Mouse (Mus musculus) skeletal muscle tissue, adult 2 months (tissue): ENCODE measurements around the gene Cuedc2.

ENCODE experiments used
- DNase-seq: peaks from one replicate; pipeline ENCODE4 v3.0.0-alpha.2; 2012; ENCODE audit warnings: low read depth, low spot score

Cuedc2 gene

DNA sequence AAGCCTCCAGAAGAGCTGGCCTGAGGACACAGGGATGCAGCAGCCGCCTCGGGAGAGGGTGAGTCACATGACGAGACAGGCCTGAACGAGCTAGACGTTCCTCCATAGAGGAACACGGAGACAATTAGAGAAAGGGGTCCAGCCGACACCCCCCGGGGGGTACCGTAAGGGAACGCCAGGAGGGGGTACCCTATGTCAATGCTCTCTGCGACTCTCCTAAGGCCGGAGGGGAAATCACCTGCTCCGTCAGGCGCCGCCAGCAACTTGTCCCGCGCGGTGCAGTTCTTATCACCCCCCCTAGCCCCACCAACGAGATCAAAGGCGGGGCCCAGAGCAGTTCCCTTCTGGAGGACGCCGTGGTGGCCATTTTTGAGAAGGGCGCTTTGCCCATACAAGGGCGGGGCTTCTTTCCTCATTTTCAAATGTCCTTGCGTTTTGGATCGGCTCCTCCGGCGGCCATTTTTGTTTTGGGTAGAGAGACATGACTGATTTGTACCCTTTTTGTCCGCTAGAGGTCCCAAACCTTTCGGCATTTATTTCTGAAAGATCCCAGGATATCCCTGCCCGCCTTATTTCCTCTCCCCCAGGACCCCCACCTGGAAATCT lies at the start of gene Cuedc2:
TSS of gene Cuedc2 (minus strand) at position 372 of the 606 bp plus-strand sequence.
- peak; percentile 94 for DNase-seq

DNA sequence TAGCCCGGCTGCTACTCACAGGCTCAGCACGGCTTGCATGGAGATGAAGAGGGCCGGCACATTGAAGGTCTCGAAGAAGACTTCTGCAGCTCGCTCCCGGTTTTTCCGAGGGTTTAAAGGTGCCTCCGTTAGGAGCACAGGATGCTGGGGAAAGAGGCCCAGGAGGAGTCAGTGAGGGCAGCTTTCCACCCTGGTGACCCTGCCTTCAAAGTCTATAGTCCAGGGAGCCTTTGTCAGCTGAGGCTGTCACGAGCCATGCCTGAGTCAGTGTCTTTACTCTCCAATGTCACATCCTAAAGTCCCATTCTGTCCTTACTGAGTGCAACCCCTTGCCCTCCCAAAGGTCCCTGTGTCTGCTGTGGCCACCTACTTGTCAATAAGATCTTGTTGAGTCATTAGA lies 43.8 kb upstream of the Cuedc2 start:
- DNase-seq, result no peak

DNA sequence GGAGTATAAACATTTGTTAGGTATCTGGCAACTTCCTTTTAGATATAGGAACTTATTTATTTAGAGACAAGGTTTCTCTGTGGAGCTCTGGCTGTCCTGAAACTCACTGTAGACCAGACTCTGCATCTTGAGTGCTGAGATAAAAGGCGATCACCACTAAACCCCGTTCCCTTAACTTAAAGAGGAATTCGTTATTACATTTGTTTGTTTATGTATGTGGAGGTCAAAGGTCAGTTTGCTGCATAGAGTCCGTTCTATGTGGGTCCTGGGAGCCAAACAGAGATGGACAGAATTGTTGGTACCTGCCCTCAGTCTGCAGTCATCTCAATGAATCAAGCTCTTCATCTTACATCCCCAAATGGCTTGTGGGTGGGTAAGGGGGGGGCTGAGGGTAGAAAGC lies 37.4 kb upstream of the Cuedc2 start:
- no peak for DNase-seq

DNA sequence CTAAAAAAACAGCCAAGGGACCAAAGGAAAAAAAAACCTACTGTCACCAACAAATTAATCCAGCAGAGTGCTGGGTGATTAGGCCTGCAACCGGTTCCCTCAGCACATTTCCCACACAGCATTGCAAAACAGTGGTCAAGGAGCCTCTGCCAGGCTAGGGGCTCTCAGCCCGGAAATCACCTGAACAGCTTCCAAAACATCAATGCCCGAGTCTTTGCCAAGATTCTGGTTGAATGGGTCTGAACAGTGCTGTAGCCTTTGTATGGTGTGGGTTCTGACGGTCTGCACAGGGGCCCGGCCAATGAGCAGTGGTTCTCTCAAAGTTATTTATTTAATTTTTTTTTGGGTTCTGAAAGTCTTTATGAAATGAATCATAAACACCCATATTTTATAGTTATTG lies 37.0 kb upstream of the Cuedc2 start:
- DNase-seq, result no peak

DNA sequence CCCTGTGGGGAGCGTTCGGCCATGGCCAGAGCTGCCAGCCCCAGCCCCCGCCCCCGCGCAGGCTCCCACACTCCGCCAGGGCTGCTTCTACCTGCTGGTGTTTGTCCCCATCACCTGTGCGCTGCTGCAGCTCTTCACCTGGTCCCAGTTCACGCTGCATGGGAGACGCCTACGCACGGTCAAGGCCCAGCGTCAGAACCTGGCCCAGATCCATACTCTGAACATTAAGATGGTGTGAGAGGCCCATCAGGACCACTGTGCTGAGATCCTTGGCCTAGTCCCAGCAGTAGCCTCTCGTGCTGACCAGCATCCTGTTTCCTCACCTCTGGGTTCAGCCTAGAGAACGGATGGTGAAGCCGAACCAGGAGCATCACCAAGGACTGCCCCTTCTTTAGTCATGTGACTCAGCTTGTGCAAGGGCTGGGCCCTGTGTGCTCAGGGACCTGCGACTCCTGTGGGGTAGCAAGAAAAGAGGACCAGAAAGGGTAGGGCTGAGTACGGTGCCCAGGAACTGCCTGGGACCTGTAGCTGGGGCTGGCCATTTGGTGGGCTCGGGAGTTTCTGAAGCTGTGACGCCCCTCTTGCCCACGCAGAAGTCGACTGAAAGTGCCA lies 36.1 kb upstream of the Cuedc2 start:
- DNase-seq, result no peak

DNA sequence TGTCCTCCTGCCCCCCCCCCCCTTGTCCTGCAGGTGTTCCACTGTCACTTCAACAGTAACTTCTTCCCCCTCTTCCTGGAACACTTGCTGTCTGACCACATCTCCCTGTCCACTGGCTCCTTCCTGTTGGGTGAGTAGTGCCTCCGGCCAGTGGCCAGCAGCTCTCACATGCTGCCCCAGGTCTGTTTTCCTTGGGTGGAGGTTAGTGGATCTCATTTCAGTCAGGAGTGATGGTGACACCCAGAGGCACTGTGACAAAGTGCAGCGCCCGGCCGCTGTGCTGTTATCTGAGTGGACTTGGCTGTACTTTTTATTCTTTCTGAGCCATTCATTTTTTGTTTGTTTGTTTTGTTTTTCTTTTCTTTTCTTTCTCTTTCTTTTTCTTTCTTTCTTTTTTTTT lies 30.7 kb upstream of the Cuedc2 start:
- peak; percentile 73 for DNase-seq

DNA sequence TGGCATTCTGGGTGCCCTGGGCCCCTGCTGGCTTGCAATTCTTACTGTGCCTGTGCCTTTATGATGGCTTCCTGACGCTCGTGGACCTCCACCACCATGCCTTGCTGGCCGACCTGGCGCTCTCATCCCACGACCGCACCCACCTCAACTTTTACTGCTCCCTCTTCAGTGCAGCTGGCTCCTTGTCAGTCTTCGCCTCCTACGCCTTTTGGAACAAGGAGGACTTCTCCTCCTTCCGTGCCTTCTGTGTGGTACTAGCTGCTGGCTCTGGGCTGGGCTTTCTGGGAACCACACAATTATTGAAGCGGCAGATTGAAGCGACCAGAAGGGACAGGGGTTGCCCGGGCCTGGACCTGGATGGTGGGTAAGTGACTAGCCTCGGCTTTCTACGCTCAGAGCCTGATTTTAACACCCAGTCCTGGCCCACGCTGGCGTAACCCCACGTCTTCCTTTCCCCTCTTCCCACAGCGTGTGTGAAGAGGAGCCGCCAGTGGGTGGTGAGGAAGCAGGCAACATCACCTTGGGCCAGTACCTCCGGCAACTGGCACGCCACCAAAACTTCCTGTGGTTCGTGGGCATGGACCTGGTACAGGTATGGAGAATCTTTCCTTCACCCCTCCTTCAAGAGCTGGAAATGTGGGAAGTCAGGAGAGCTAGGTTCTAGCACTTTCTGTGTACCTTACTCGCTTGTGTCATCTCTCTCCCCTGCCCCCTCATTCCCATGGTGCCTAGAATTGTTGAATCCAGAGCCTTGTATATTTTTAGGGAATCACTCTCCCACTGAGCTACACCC lies 29.5 kb upstream of the Cuedc2 start:
- no peak for DNase-seq

DNA sequence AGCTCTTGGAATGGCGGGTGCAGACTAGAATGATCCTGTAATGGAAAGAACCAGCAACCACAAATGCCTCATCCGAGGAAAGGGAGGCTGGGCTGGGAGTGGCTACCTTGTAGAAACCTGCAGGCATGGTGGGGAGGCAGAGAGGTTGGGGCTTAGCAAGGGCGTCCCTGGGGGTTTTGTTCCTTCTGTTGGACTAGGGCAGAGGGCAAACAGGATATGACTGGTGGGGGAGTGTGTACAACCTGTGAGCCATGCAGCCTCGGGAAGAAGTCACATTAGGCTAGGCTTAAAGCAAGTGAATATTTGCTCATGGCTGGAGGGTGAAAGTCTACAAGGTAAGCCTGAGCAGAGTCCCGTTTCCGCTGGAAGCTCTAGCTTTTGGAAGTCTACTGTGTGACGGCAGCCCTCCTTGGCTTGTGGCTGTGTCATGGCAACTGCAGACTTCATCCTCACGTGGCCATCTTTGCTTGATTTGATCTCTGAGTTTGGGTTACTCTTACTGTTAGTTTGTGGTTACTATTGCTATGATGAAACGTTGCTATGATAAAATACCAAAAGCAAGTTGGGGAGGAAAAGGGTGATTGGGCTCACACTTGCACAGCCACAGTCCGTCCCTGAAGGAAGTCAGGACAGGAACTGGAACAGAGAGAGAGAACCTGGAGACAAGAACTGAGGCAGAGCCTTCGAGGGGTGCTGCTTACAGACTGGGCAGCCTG lies 24.9 kb upstream of the Cuedc2 start:
- DNase-seq, result no peak

DNA sequence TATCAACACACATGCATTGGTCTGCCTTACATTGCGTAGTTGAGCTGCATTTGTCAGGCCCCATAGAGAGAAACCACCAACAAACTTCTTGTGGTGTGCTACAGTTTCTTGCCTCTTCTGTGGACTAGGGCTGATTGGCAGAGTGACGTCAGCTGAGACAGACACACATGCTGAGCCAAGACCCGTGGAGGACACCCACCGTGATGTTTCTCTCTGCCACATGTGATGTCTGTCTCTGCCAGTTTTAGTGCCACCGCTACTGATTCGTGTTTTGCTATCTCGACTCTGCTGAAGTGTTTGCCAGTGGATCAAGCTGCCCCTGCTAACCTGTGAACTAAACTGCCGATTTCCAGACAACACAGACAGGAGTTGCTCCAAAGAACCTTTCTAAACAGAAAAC lies 23.6 kb upstream of the Cuedc2 start:
- DNase-seq, result no peak

DNA sequence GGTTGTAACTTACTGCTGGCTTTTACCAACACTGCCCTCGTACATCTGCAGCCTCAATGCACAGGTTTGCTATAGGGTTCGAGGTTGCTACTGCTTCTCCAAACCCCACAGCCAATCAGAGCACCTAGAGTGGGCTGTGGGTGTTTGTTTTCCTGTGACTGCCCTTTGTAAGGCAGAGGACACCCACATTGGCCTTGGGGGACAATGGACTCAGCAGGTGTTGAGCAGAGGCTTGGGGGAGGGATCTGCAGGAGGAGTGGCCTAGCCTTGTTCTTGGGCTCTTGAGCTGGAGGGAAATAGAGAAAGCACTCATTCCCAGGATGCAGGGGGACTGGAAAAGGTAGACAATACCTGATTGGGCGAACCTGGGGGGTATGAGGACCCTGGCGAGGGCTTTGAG lies 19.9 kb upstream of the Cuedc2 start:
- DNase-seq, result no peak

DNA sequence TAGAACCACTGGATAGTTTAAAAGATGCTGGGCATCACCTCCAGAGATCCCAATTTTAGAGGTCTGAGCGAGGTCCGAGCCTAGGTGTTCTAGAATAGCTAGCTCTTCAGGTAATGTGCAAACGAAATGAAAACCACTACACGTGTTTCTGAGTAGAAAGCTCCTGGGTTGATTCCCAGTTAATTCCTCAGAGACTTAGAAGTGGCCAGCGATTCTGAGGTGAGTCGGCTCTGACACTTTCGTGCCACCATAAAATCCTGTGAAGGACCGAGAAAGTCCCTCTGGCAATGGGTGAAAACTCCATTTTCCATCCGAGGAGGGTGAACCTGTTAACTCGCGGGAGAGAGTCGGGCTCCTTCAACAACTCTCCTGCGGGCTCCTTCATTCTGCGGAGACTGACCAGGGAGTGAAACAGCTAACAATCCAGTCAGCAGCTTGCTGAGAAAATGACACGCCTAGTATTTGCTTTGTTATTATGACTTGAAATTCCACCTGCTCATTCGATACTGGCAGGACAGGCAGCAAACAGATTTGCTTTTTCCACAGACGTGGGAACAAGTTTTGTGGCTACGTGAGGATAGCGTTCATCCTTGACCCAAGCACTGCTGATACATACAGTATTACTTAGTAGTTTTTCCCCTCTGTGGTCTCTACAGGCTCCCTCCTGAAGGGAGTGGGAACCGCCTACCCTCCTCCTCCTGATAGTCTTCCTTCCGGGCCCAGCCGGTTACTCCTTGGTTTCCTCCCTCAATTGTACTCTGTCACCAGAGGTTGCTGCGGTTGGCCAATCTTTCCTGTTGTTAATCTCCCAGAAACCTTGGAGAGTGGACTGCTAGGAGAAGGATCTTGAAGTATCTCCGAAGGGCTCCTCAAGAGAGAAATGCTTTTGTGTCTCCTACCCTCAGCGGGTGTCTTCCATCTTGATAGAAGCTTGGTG lies 19.1 kb upstream of the Cuedc2 start:
- no peak for DNase-seq

DNA sequence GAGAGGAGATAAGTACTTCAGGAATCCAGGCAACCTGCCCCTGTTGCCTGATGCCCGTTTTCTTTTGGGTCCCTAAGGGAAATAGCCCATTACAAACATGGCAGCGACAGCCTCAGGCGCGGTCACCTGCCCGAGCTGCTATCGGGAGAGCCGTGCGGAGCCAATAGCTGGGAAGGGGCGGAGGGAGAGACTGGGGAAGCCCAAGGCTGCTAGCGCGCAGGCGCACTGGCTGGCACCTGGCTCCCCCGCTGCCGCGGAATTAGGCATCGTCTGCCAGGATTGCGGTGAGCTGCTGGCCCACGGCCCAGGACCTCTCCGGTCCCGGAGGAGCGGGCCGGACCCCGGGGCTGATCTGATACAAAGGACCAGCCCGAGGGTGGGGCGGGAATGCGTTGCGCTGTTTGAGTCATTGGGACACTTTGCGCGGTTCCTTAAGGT lies 18.2 kb upstream of the Cuedc2 start:
- DNase-seq, result peak; percentile 80

DNA sequence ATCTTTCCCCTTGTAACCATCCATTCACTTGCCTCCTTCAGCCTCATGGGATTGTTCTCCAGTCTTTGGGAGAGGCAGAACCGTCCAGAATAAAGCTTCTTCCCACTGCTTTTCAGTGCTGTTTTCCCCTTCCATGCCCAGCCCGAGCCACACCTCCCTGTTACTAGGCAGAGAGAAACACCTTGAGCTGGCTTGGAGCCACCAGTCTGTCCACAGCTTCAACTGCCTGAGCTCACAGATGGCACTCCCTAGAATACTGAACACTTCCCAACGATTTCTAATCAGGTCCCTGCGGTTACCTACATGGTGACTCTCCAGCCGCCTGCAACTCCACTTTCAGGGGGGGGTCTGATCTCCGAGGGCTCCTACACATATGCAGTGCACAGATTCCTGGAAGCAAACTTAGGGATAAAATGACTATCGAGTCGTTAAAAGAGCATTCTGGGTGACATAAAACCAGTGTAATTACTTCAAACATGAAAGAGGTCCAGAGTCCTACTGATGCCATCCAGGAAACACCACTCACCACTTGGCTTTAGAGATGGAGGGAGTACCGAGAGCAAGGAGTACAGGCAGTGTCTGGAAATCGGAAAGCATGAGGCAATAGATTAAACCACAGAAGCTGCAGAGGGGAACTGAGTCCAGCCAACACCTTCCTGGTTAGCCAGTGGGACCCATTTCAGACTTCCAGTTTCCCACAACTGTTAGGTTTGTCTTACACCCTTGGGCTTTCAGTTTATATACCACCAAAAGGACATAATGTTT lies 11.8 kb upstream of the Cuedc2 start, which contains the start of gene 2310034G01Rik:
TSS of gene 2310034G01Rik (minus strand) at position 135 of the 765 bp plus-strand sequence.
- DNase-seq, result no peak

DNA sequence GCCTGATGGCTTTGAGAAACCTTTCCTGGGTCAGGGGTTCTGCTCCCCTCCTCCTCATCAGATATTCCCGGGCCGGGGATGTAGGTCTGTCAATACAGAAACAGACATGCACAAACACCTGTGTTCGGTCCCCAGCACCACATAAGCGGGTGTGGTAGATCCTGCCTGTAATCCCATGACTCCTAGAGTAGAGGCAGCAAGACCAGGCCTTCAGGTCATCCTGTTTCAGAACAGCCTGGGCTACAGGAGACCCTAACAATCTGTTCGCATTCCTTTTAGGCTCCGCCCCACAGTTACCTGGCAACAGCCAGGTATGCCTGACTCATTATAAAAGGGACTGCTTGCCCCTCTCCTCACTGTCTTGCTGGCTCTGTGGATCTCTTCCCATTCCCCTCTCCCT lies 11.0 kb upstream of the Cuedc2 start:
- no peak for DNase-seq

DNA sequence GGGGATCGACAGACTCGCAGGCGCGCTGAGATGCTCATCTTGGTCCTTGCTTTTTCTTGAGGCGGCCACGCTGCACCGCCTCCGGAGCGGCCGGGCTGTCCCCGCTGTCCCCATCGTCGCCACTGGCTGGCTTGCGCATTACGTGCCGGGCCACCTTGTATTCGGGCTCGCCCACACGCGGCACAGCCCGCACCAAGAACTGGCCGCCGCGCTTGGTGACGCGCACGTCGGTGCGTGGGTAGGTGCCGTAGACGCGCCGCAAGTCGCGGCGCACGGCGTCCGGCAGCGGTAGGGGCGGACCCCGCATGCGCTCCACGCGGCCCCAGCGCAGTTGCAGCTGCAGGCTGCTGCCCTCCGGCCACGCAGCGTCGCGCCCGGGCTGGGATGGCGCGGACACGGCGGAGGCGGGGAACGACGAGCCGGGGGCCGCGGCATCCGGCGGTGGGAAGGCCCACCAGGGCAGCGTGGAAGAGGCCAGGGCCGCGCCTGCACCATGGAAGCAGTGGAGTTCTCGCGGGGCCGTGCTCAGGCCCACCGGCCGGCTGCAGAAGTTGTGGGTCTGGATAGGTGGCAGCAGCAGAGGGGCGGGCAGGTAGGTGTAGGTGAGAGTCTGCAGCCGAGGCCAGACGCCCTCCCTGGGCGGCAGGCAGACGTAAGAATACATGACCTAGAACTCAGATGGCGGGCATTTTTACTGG lies 10.4 kb upstream of the Cuedc2 start:
- peak; percentile 77 for DNase-seq

DNA sequence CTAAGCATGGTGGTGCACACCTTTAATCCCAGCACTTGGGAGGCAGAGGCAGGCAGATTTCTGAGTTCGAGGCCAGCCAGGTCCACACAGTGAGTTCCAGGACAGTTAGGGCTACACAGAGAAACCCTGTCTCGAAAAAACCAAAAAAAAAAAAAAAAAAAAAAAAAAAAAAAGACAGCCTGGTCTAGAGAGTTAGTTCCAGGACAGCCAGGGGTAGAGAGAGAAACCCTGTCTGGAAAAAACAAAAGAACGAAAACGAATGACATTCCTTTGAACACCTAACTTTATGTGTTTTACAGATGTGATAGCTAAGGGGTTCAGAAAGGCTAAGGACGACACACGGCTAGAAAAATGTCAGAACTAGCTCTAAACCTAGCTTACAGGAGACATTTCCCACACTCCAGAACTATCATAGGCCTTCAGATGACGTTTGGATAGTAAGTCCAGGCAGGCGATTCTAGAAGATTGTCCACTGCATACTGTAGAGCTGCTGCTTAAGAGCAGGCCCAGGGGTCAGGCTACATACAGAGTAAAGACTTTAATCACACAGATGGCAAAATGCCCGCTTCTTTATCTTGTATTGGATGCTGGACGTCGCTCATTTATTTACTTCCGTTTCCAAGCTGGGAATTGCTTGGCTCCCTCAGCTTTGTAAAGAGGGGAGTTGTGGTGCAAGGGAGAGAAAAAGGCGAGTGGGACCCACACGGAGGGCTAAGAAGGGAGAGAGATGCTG lies 9.6 kb upstream of the Cuedc2 start:
- DNase-seq, result no peak

DNA sequence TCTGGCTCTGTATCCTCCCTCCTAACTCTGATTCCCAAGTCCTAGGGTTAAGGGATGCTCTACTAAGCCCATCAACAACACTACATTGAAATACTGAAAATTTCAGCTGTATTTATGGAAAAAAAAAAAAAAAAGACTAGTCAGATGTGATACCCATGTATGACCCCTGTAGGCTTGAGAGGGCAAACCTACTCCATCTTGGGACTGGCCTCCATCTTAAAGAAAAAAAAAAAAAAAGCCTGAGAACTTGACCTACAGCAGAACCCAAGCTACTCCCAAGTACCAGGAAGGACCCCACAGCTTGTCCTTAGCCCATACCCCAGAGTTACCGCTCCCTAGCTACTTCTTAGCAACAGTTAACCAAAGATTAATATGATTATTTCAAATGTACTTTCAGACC lies 8.6 kb upstream of the Cuedc2 start:
- no peak for DNase-seq

DNA sequence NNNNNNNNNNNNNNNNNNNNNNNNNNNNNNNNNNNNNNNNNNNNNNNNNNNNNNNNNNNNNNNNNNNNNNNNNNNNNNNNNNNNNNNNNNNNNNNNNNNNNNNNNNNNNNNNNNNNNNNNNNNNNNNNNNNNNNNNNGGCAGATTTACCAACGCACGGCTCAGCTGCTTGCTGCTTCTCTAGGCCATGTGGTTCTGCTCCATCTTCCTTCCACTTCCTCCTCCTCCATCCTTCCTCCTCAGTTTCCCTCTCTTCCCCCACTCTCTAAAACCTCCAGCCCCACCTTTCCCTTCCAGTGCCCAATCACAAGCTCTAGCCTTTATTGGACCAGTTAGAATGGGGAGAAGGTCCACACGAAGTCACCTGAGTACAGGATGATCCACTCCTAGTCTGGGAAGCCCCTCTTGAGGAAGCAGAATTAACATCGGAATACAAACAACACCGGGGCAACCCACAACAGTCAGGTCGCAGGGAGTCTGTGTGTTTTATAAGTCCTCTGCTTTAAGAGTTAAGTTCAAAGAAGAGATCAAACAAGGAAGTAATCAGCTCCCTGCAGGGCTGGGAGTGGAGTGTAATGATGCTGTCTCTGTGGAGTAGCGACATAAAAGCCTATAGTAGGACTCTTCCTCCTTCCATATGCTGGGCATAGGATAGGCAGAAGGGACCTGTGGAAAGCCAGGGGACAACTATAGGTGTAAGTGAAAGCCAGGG lies 6.4 kb upstream of the Cuedc2 start:
- no peak for DNase-seq
